Mouse (Mus musculus) kidney, postnatal 0 days (tissue): ENCODE measurements at regions not wholly inside any gene's neighbourhood (a gene's known extent, or its start where the extent isn't known, plus 50 kb on each side); places are given as distances from the start of the nearest gene placed in this dataset.
A peak's percentile ranks its signal among the peaks of the same experiment; 100 is the strongest.

ENCODE experiments used
- ATAC-seq: fragments of 200-750 bp; cut with Nextera tagmentation; replicated peaks from 2 replicates; pipeline ENCODE4 v1.8.0; 2017; ENCODE audit warnings: low read depth, moderate number of reproducible peaks, moderate TSS enrichment, moderate library complexity; ENCODE audit not compliant: low FRiP score
- DNase-seq: peaks from one replicate; pipeline ENCODE4 v3.0.0-alpha.2; 2016; ENCODE audit warnings: low spot score
- H3K27ac ChIP-seq: fragments of 300-500 bp; sonication (generic); 2 replicates; pipeline ENCODE4 v1.5.1; 2014; ENCODE audit warnings: mild to moderate bottlenecking
- H3K27me3 ChIP-seq: fragments of 300-500 bp; sonication (generic); 2 replicates; pipeline ENCODE4 v1.6.1; 2014; ENCODE audit warnings: low read length, mixed read lengths; ENCODE audit not compliant: insufficient read depth
- H3K36me3 ChIP-seq: fragments of 300-500 bp; sonication (generic); 2 replicates; pipeline ENCODE4 v1.6.1; 2014; ENCODE audit warnings: low read length, mixed read lengths; ENCODE audit not compliant: insufficient read depth
- H3K4me1 ChIP-seq: fragments of 300-500 bp; sonication (generic); replicated peaks from 2 replicates; pipeline ENCODE4 v1.6.1; 2014; ENCODE audit warnings: antibody characterized with exemption, low read length, mixed read lengths; ENCODE audit not compliant: insufficient read depth
- H3K4me2 ChIP-seq: fragments of 300-500 bp; sonication (generic); 2 replicates; pipeline ENCODE4 v1.6.1; 2014; ENCODE audit warnings: mild to moderate bottlenecking, low read length, moderate library complexity, mixed read lengths
- H3K4me3 ChIP-seq: fragments of 300-500 bp; sonication (generic); replicated peaks from 2 replicates; pipeline ENCODE4 v1.5.1; 2014; ENCODE audit warnings: low read depth, low read length
- H3K9ac ChIP-seq: fragments of 300-500 bp; sonication (generic); 2 replicates; pipeline ENCODE4 v1.6.1; 2014; ENCODE audit warnings: low read depth, low read length
- H3K9me3 ChIP-seq: fragments of 300-500 bp; sonication (generic); replicated peaks from 2 replicates; pipeline ENCODE4 v1.6.1; 2016; ENCODE audit warnings: low read length, inconsistent platforms, mixed read lengths
- CTCF ChIP-seq: IDR thresholded peaks from 2 replicates; pipeline ENCODE4 v1.5.1; 2016; ENCODE audit warnings: antibody characterized with exemption, low read depth, mild to moderate bottlenecking, moderate library complexity
- WGBS: fragments of 180-500 bp; shearing (Covaris S2); extraction: QIAGEN DNeasy Blood & Tissue Kit; methylation state at CpG from one replicate; pipeline ENCODE4 v1.1.7; 2014; 5-methylcytosine and 5-hydroxymethylcytosine counted together

GRCm38 (mm10) chr10:68970521-68970920 is 180.7 kb upstream of the Rhobtb1 start:
- Histone ChIP-seq H3K4me1 (no peaks in the 10 kb centered on the region), H3K36me3 (no peaks in the 10 kb centered on the region), H3K4me3 (no peak overlapping the region), H3K27ac (no peak overlapping the region), H3K27me3 (no peaks in the 10 kb centered on the region), H3K4me2 (no peak overlapping the region), H3K9ac (no peak overlapping the region), H3K9me3 (no peaks in the 10 kb centered on the region)
- DNase-seq (peak; percentile 5), ATAC-seq (no peak)
- WGBS = 75% methylated on average over 2 of the region's 2 CpGs
- no peak for TF ChIP-seq CTCF

DNA sequence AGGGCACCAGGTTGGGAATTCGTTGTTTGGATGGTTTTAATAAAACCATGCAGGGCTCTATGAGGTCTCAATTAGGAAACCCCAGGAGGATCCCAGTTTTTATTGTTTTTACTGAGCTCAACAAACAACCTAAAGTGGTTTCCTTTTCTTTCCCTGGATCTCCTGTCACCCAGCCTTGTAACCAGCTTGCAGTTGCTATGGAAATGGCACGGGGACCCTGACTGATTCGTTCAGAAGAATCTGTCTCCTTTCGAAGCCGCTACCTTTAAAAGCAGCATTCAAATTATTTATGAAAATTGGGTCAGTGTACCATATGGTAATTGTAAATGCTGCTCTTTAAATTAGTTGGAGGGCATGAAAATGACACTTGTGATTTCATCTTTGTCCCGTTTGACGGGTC is 176.5 kb upstream of the Rhobtb1 start:
- Histone ChIP-seq H3K36me3 (no peaks in the 10 kb centered on the region), H3K4me1 (0 out of 2 replicates have a peak, but pooled peaks cover 4% of the 10 kb centered on the region), H3K27ac (no peak overlapping the region), H3K27me3 (no peaks in the 10 kb centered on the region), H3K9me3 (no peaks in the 10 kb centered on the region), H3K9ac (no peak overlapping the region), H3K4me3 (no peak overlapping the region), H3K4me2 (no peak overlapping the region)
- 86% methylated on average over 7 of the region's 7 CpGs for WGBS
- DNase-seq (no peak), ATAC-seq (no peak)
- TF ChIP-seq CTCF = no peak

DNA sequence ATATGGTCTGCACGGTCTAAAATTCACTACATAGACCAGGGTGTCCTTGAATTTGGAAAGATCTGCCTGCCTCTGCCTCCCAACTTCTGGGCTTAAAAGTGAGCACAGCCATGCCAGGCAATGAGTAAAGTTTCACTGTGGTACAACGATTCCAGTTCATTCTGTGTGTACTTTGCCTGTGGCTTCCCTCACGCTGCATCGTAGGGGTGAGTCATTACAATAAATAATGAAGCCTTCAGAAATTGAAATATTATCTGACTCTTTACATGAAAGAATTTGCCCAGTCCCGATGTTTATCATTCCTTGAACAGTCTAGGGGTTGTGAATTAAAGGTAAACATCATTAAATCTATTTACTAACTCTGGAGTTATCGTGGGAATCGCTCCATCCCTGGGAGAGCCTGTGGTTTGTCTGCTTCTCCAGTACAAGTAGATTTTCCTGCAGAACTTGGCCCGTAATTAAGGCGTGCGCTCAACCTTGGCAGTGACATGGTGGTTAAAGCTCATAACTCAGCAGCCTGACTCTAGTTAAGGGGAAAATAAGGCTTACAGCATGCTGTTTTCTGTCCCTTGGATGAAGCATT is 174.7 kb upstream of the Rhobtb1 start:
- no peak overlapping the region for H3K4me2 ChIP-seq
- TF ChIP-seq CTCF = no peak
- WGBS = 23% methylated on average over 10 of the region's 10 CpGs
- no peak overlapping the region for H3K27ac ChIP-seq
- no peak overlapping the region for H3K4me3 ChIP-seq
- H3K4me1 ChIP-seq = 0 out of 2 replicates have a peak, but pooled peaks cover 4% of the 10 kb centered on the region
- no peaks in the 10 kb centered on the region for H3K36me3 ChIP-seq
- H3K27me3 ChIP-seq = no peaks in the 10 kb centered on the region
- peak; percentile 29; the same call in 1 of the 2 replicates for ATAC-seq
- no peaks in the 10 kb centered on the region for H3K9me3 ChIP-seq
- H3K9ac ChIP-seq = no peak overlapping the region
- peak; percentile 82 for DNase-seq

GRCm38 (mm10) chr10:68978115-68978514 is 173.1 kb upstream of the Rhobtb1 start:
- Histone ChIP-seq H3K4me1 (0 out of 2 replicates have a peak, but pooled peaks cover 4% of the 10 kb centered on the region), H3K27me3 (no peaks in the 10 kb centered on the region), H3K9me3 (no peaks in the 10 kb centered on the region), H3K9ac (no peak overlapping the region), H3K36me3 (no peaks in the 10 kb centered on the region), H3K4me2 (no peak overlapping the region), H3K4me3 (no peak overlapping the region), H3K27ac (no peak overlapping the region)
- DNase-seq = peak; percentile 28
- peak; percentile 69 for TF ChIP-seq CTCF
- no peak for ATAC-seq
- WGBS = 69% methylated on average over 4 of the region's 4 CpGs

- no peaks in the 10 kb centered on the region for H3K9me3 ChIP-seq
- H3K9ac ChIP-seq = no peak overlapping the region
- H3K27me3 ChIP-seq = no peaks in the 10 kb centered on the region
- ATAC-seq (no peak), DNase-seq (no peak)
- no peak overlapping the region for H3K27ac ChIP-seq
- H3K4me2 ChIP-seq = no peak overlapping the region
- 56% methylated on average over 7 of the region's 7 CpGs for WGBS
- H3K36me3 ChIP-seq = no peaks in the 10 kb centered on the region
- no peak overlapping the region for H3K4me3 ChIP-seq
- 0 out of 2 replicates have a peak, but pooled peaks cover 4% of the 10 kb centered on the region for H3K4me1 ChIP-seq
- no peak for TF ChIP-seq CTCF
These were observed 171.3 kb upstream of the Rhobtb1 start for GRCm38 (mm10) chr10:68979949-68980348.

DNA sequence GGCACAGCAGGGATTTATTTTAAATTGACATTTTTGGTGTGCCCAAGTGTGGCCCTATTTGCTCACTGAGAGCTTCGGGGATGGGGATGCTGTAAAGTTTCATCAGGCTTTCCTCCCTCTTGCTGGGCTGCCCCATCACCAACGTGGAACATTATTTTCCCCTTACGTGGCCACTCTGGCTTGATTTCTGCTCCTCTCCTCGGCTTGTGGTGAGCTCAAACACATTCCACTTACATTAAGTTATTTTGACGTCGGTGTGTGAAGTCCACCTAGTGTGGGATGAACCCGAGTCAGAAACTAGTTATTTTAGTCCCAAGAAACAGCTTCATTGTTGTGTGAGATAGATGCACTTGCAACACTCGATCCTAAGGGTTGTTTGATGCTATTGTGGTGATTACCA is 168.9 kb upstream of the Rhobtb1 start:
- no peak for DNase-seq
- TF ChIP-seq CTCF = no peak
- Histone ChIP-seq H3K4me2 (no peak overlapping the region), H3K36me3 (no peaks in the 10 kb centered on the region), H3K9ac (no peak overlapping the region), H3K4me3 (no peak overlapping the region), H3K27ac (no peak overlapping the region), H3K4me1 (no peaks in the 10 kb centered on the region), H3K9me3 (no peaks in the 10 kb centered on the region), H3K27me3 (no peaks in the 10 kb centered on the region)
- 84% methylated on average over 8 of the region's 8 CpGs for WGBS
- no peak for ATAC-seq

DNA sequence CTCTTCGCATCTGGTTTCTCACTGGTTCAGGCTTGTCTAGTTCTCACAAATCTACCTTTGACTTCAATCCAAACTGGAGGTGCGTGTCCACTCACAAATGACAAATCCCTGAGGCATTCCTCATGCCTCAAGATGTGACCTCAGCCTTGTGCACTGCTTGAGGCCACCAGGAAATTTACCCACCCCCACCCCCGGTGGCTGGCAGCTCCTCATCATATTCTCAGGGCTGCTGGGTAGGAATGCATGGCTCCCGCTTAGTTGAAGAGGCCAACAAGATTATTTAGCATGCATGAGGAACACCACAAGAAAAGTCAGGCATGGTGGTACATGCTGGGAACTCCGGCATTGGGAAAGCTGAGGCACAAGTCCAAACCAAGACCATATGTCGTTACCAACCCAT is 160.7 kb upstream of the Rhobtb1 start:
- H3K9ac ChIP-seq = no peak overlapping the region
- WGBS = 81% methylated on average over 6 of the region's 6 CpGs
- TF ChIP-seq CTCF = no peak

More for the DNA sequence above, 160.7 kb upstream of the Rhobtb1 start:
- Histone ChIP-seq H3K9me3 (no peaks in the 10 kb centered on the region), H3K4me2 (no peak overlapping the region), H3K27ac (no peak overlapping the region), H3K4me1 (no peaks in the 10 kb centered on the region), H3K27me3 (no peaks in the 10 kb centered on the region), H3K36me3 (no peaks in the 10 kb centered on the region), H3K4me3 (no peak overlapping the region)
- ATAC-seq (no peak), DNase-seq (no peak)
